9 mouse cellular contexts compared by ENCODE assay signal in genomic region chr12:37108819-37109473, GRCm38 (mm10). TPM values are rescaled to one million over a fixed set of nuclear protein-coding genes. Genes with fewer than 3 reads are reported as not detected.
DNase-seq lines count a peak whose midpoint lies in the region; ATAC-seq and TF ChIP-seq lines count a peak whose summit lies in the region.
"Had no signal": no experiment of that assay in that cellular context is flagged by ENCODE, and none has a peak within 500 bp of the region (broad histone marks: within the 10 kb centered on the region; RNA-seq: fewer than 3 reads in every experiment).

No protein-coding gene starts in this region.

- no peak for ATAC-seq in G1E (ENCODE audit: extremely low read depth, insufficient number of reproducible peaks, low FRiP score, poor library complexity, severe bottlenecking)
- ATAC-seq in forebrain, embryonic 13.5 days = peak; percentile 83
- no peak for ATAC-seq in liver, embryonic 14.5 days (ENCODE audit: insufficient read depth)

- H3K4me3 ChIP-seq in kidney, adult 2 months (ENCODE audit: insufficient read depth, low read depth, low read length) = peak overlapping the region; percentile 16; the same call in 1 of the 2 replicates
- H3K4me3 ChIP-seq in G1E (ENCODE audit: low read depth, low read length) = peak overlapping the region; percentile 33
- peak overlapping the region; percentile 44 for H3K4me3 ChIP-seq in forebrain, embryonic 13.5 days
- peak overlapping the region; percentile 7 to 25; a peak in 3 of 4 replicates for H3K4me3 ChIP-seq in liver, embryonic 14.5 days (ENCODE audit: insufficient read depth in 1 of 2, low read depth in 2 of 2, low read length in 2 of 2)

- no peak for TF ChIP-seq EP300 in liver, embryonic 14.5 days (IDR thresholded peaks at IDR 0.05; ENCODE audit: low read depth)

- WGBS in kidney, adult 2 months = 2% methylated on average over 29 of the region's 29 CpGs
- WGBS in forebrain, embryonic 13.5 days = under 1% methylated on average over 29 of the region's 29 CpGs
- WGBS in liver, embryonic 14.5 days (ENCODE audit: insufficient replicate concordance) = 2% methylated on average over 29 of the region's 29 CpGs

- H3K4me1 ChIP-seq in kidney, adult 2 months (ENCODE audit: control insufficient read depth, insufficient read depth, low read length) = no peaks in the 10 kb centered on the region
- H3K4me1 ChIP-seq in G1E (ENCODE audit: insufficient read depth, low read depth, low read length) = no peaks in the 10 kb centered on the region; the same call in 1 of the 2 replicates
- peaks cover 16% of the 10 kb centered on the region for H3K4me1 ChIP-seq in forebrain, embryonic 13.5 days
- H3K4me1 ChIP-seq in liver, embryonic 14.5 days (replicated peaks; ENCODE audit: control insufficient read depth in 2 of 2, insufficient read depth in 2 of 2, low read length in 1 of 2) = no peaks in the 10 kb centered on the region

- no peak for TF ChIP-seq POLR2A in kidney, adult 2 months (IDR thresholded peaks at IDR 0.05; ENCODE audit: low read depth, low read length)

- no peaks in the 10 kb centered on the region for H3K27me3 ChIP-seq in kidney, adult 2 months (replicated peaks; ENCODE audit: control insufficient read depth, insufficient read depth, low read length)
- peaks cover 9% of the 10 kb centered on the region; the same call in 1 of the 2 replicates for H3K27me3 ChIP-seq in G1E (ENCODE audit: insufficient read depth, low read length)
- H3K27me3 ChIP-seq in forebrain, embryonic 13.5 days = peaks cover 51% of the 10 kb centered on the region
- H3K27me3 ChIP-seq in liver, embryonic 14.5 days (ENCODE audit: control insufficient read depth, insufficient read depth, low read length) = peaks cover 22% of the 10 kb centered on the region

- TF ChIP-seq CTCF in kidney, adult 2 months (conservative IDR thresholded peaks at IDR 0.05; ENCODE audit: insufficient read depth, insufficient read length, low read depth, low read length) = no peak
- no peak for TF ChIP-seq CTCF in G1E (IDR thresholded peaks at IDR 0.05; ENCODE audit: low read depth, low read length)
- no peak for TF ChIP-seq CTCF in liver, embryonic 14.5 days (IDR thresholded peaks at IDR 0.05; ENCODE audit: low read depth)

- peak overlapping the region; percentile 43 for H3K9ac ChIP-seq in forebrain, embryonic 13.5 days
- no peak overlapping the region for H3K9ac ChIP-seq in liver, embryonic 14.5 days (replicated peaks)

- no peak overlapping the region for H3K27ac ChIP-seq in kidney, adult 2 months (ENCODE audit: insufficient read depth, low read depth, low read length)
- H3K27ac ChIP-seq in forebrain, embryonic 13.5 days = no peak overlapping the region
- H3K27ac ChIP-seq in liver, embryonic 14.5 days = no peak overlapping the region

- no peaks in the 10 kb centered on the region for H3K36me3 ChIP-seq in kidney, adult 2 months (ENCODE audit: control insufficient read depth, insufficient read depth, low read length)
- H3K36me3 ChIP-seq in G1E (replicated peaks) = no peaks in the 10 kb centered on the region
- no peaks in the 10 kb centered on the region for H3K36me3 ChIP-seq in forebrain, embryonic 13.5 days (ENCODE audit: poor library complexity, severe bottlenecking)
- H3K36me3 ChIP-seq in liver, embryonic 14.5 days (replicated peaks; ENCODE audit: control insufficient read depth, insufficient read depth, low read depth) = no peaks in the 10 kb centered on the region

- no peak for DNase-seq in kidney, adult 2 months
- no peak for DNase-seq in kidney, adult 18-20 months
- no peak for DNase-seq in G1E (ENCODE audit: low spot score)
- DNase-seq in heart, postnatal 4 days = peak; percentile 31
- no peak for DNase-seq in liver, embryonic 14.5 days (ENCODE audit: low read depth in 3 of 3, low spot score in 3 of 3)
- DNase-seq in retina, embryonic 14.5 days (ENCODE audit: low spot score) = peak; percentile 46
- DNase-seq in left cerebral cortex, adult 9 months (ENCODE audit: low spot score in 2 of 2) = no peak

- peaks cover 18% of the 10 kb centered on the region for H3K9me3 ChIP-seq in G1E (replicated peaks)
- H3K9me3 ChIP-seq in forebrain, embryonic 13.5 days (replicated peaks) = no peaks in the 10 kb centered on the region
- no peaks in the 10 kb centered on the region for H3K9me3 ChIP-seq in liver, embryonic 14.5 days (ENCODE audit: control insufficient read depth, low read length)

- H3K4me2 ChIP-seq in forebrain, embryonic 13.5 days = peak overlapping the region; percentile 92
- H3K4me2 ChIP-seq in liver, embryonic 14.5 days (ENCODE audit: low read depth) = peak overlapping the region; percentile 56

RNA-seq across cellular contexts. Expression of gene Meox2, which starts 0.6 kb away (rescaled TPM):
- 0.88 and 1.0 TPM in 2 replicates for polyA plus RNA-seq in kidney, adult 2 months (2012; rRNA removed)
- not detected in 2 replicates for total RNA-seq in G1E (2014; fragmentation: Nextera tagmentation)
- total RNA-seq in G1E (2017) = 0.11 TPM in 1 of 2 replicates, not detected in the other
- polyA plus RNA-seq in G1E (2012) = not detected in 2 replicates
- 0.24 and 0.27 TPM in 2 replicates for polyA plus RNA-seq in forebrain, embryonic 13.5 days (2015; fragmentation: Nextera tagmentation; extraction: Ambion mirVana)
- 10 to 100 TPM; 25.4 to 27.6 TPM for total RNA-seq in heart, postnatal 4 days (2021)
- 0.11 and 0.12 TPM in 2 replicates for polyA plus RNA-seq in liver, embryonic 14.5 days (2012; rRNA removed)
- 0.05 and 0.09 TPM in 2 replicates for polyA plus RNA-seq in liver, embryonic 14.5 days (2014; fragmentation: Nextera tagmentation; extraction: Ambion mirVana)
- total RNA-seq: left cerebral cortex, adult 18-20 months had no signal

Comparison
In these comparisons a context has a peak if more than half of its experiments do, and no peak if none do; other contexts are left out.
1. DNase-seq: peak in heart, postnatal 4 days (single experiment) and retina, embryonic 14.5 days (single experiment); none in kidney, adult 2 months (single experiment), kidney, adult 18-20 months (single experiment), G1E (single experiment), liver, embryonic 14.5 days (0 of 3) and left cerebral cortex, adult 9 months (0 of 2).
2. Peak in every context shown above with its lines, with median percentiles within 50 percentile points of each other: H3K4me3 ChIP-seq.